ENCODE assay signal across 46 mouse cellular contexts in the genomic region with DNA sequence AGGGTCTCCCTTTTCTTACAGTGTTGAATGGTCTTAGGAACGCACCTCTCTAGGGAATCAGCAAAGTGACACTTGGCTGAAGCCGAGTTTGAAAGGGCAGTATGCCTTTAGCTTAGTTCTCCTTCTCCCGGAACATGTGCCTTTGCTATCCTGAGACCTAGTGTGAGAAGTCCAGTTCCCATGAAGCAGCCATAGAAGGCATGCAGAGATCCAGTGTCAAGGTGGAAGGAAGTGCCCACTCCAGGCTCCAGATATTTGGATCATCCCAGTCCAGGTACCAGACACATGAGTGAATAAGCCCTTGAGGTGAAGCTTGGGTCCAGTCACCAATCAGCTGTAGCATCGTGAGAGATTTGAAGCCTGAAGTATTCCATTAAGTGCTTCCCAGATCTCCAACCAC. TPM values are rescaled to one million over a fixed set of nuclear protein-coding genes. Genes with fewer than 3 reads are reported as not detected.
"Had no signal": no experiment of that assay in that cellular context is flagged by ENCODE, and none has a peak within 500 bp of the region (broad histone marks: within the 10 kb centered on the region; RNA-seq: fewer than 3 reads in every experiment).

No protein-coding gene starts in this region.

- H3K4me3 ChIP-seq: limb, embryonic 10.5 days; limb, embryonic 12.5 days; limb, embryonic 13.5 days; limb, embryonic 15.5 days; liver, embryonic 12.5 days; liver, embryonic 13.5 days; liver, embryonic 15.5 days; lung, embryonic 15.5 days; midbrain, embryonic 10.5 days; midbrain, embryonic 12.5 days; midbrain, embryonic 13.5 days; midbrain, embryonic 15.5 days; myocyte; neural tube, embryonic 12.5 days had no signal

- H3K9ac ChIP-seq: limb, embryonic 12.5 days; limb, embryonic 13.5 days; limb, embryonic 15.5 days; liver, embryonic 12.5 days; liver, embryonic 13.5 days; liver, embryonic 14.5 days; liver, embryonic 15.5 days; liver, postnatal 0 days; lung, embryonic 14.5 days; lung, embryonic 15.5 days; midbrain, embryonic 12.5 days; midbrain, embryonic 13.5 days; midbrain, embryonic 15.5 days; neural tube, embryonic 12.5 days had no signal

- H3K27ac ChIP-seq: limb, embryonic 10.5 days; limb, embryonic 12.5 days; limb, embryonic 13.5 days; limb, embryonic 15.5 days; liver, embryonic 12.5 days; liver, embryonic 13.5 days; liver, embryonic 14.5 days; lung, embryonic 15.5 days; macrophage; midbrain, embryonic 10.5 days; midbrain, embryonic 12.5 days; midbrain, embryonic 13.5 days; midbrain, embryonic 15.5 days; neural tube, embryonic 12.5 days had no signal

- ATAC-seq: liver, embryonic 12.5 days; liver, postnatal 0 days; midbrain, embryonic 13.5 days; midbrain, embryonic 15.5 days; midbrain, embryonic 16.5 days had no signal

- H3K9me3 ChIP-seq: limb, embryonic 10.5 days; limb, embryonic 12.5 days; limb, embryonic 13.5 days; limb, embryonic 15.5 days; liver, embryonic 12.5 days; liver, embryonic 13.5 days; liver, embryonic 15.5 days; lung, embryonic 15.5 days; megakaryocyte, embryonic 14.5 days; midbrain, embryonic 10.5 days; midbrain, embryonic 12.5 days; midbrain, embryonic 13.5 days; midbrain, embryonic 15.5 days; neural tube, embryonic 12.5 days had no signal

- H3K4me2 ChIP-seq: limb, embryonic 12.5 days; limb, embryonic 13.5 days; limb, embryonic 15.5 days; liver, embryonic 11.5 days; liver, embryonic 12.5 days; liver, embryonic 13.5 days; liver, embryonic 15.5 days; lung, embryonic 14.5 days; lung, embryonic 15.5 days; midbrain, embryonic 12.5 days; midbrain, embryonic 13.5 days; midbrain, embryonic 15.5 days; neural tube, embryonic 12.5 days had no signal

- DNase-seq: left cerebral cortex, postnatal 4 days; liver; liver, embryonic 13.5 days; liver, postnatal 0 days; lung, adult 18-20 months; lung, adult 2 months; lung, embryonic 14.5 days; lung, postnatal 10 days; lung, postnatal 14 days; lung, postnatal 36 days; lung, postnatal 4 days had no signal

- H3K27me3 ChIP-seq: limb, embryonic 12.5 days; limb, embryonic 13.5 days; limb, embryonic 15.5 days; liver, embryonic 12.5 days; liver, embryonic 13.5 days; liver, embryonic 15.5 days; lung, embryonic 15.5 days; megakaryocyte, embryonic 14.5 days; midbrain, embryonic 12.5 days; midbrain, embryonic 13.5 days; midbrain, embryonic 15.5 days; neural tube, embryonic 12.5 days had no signal

- H3K4me1 ChIP-seq: limb, embryonic 10.5 days; limb, embryonic 12.5 days; limb, embryonic 13.5 days; limb, embryonic 15.5 days; lung, embryonic 15.5 days; midbrain, embryonic 10.5 days; midbrain, embryonic 12.5 days; midbrain, embryonic 13.5 days; midbrain, embryonic 15.5 days; neural tube, embryonic 12.5 days had no signal

RNA-seq across cellular contexts. Expression of a gene that starts 6.7 kb away (rescaled TPM):
- total RNA-seq: megakaryocyte, adult 5-6 weeks; midbrain, postnatal 0 days; monocyte, adult 5-6 weeks had no signal
- polyA plus RNA-seq: limb, embryonic 10.5 days; limb, embryonic 11.5 days; limb, embryonic 12.5 days; liver, embryonic 11.5 days; liver, embryonic 12.5 days; lung, embryonic 14.5 days; lung, embryonic 15.5 days; lung, embryonic 16.5 days; lung, postnatal 0 days; macrophage; midbrain, embryonic 12.5 days; midbrain, embryonic 13.5 days; midbrain, embryonic 15.5 days; midbrain, embryonic 16.5 days; midbrain, postnatal 0 days; myocyte; neural tube, embryonic 11.5 days; neural tube, embryonic 12.5 days had no signal

RNA-seq across cellular contexts. Expression of a gene that starts 9.4 kb away (rescaled TPM):
- total RNA-seq: left cerebral cortex, adult 8-10 months; left cerebral cortex, postnatal 10 days; left cerebral cortex, postnatal 14 days; left cerebral cortex, postnatal 25 days; left cerebral cortex, postnatal 36 days; left cerebral cortex, postnatal 4 days; liver, adult 2 months; megakaryocyte progenitor cell, adult 5-6 weeks; megakaryocyte, adult 5-6 weeks; megakaryocyte-erythroid progenitor cell, adult 5-6 weeks; midbrain, postnatal 0 days; monocyte, adult 5-6 weeks had no signal
- polyA plus RNA-seq: limb, embryonic 10.5 days; limb, embryonic 11.5 days; limb, embryonic 12.5 days; limb, embryonic 13.5 days; limb, embryonic 14.5 days; limb, embryonic 15.5 days; liver, adult 2 months; liver, embryonic 11.5 days; liver, embryonic 12.5 days; liver, embryonic 13.5 days; liver, embryonic 14.5 days; liver, embryonic 15.5 days; liver, embryonic 16.5 days; liver, postnatal 0 days; lung, adult 2 months; lung, embryonic 14.5 days; lung, embryonic 15.5 days; lung, embryonic 16.5 days; lung, postnatal 0 days; macrophage; midbrain, embryonic 10.5 days; midbrain, embryonic 12.5 days; midbrain, embryonic 13.5 days; midbrain, embryonic 15.5 days; midbrain, embryonic 16.5 days; midbrain, postnatal 0 days; myocyte; neural tube, embryonic 11.5 days; neural tube, embryonic 12.5 days had no signal

RNA-seq across cellular contexts. Expression of a gene that starts 10.7 kb away (rescaled TPM):
- total RNA-seq: megakaryocyte, adult 5-6 weeks; midbrain, postnatal 0 days; monocyte, adult 5-6 weeks had no signal
- polyA plus RNA-seq: macrophage, myocyte had no signal

RNA-seq across cellular contexts. Expression of a gene that starts 30.8 kb away (rescaled TPM):
- total RNA-seq: left cerebral cortex, postnatal 10 days; left cerebral cortex, postnatal 14 days; left cerebral cortex, postnatal 25 days; left cerebral cortex, postnatal 36 days; left cerebral cortex, postnatal 4 days; liver, adult 2 months; midbrain, postnatal 0 days; monocyte, adult 5-6 weeks had no signal
- polyA plus RNA-seq: liver, adult 2 months; lung, adult 2 months; macrophage had no signal
